Mouse (Mus musculus): ENCODE results near the gene Neurl1b.

Neurl1b gene

GRCm38 (mm10) chr17:26458049-26458448 is 43.4 kb downstream of the Neurl1b start:
- DNase-seq: no peak

- DNase-seq: peak; percentile 88
Observed at GRCm38 (mm10) chr17:26462634-26463170, 48.1 kb downstream of the Neurl1b start.

- DNase-seq: no peak
Observed at GRCm38 (mm10) chr17:26463432-26463831, 48.8 kb downstream of the Neurl1b start.

- DNase-seq: no peak
Observed at GRCm38 (mm10) chr17:26463984-26464383, 49.4 kb downstream of the Neurl1b start.

DNA sequence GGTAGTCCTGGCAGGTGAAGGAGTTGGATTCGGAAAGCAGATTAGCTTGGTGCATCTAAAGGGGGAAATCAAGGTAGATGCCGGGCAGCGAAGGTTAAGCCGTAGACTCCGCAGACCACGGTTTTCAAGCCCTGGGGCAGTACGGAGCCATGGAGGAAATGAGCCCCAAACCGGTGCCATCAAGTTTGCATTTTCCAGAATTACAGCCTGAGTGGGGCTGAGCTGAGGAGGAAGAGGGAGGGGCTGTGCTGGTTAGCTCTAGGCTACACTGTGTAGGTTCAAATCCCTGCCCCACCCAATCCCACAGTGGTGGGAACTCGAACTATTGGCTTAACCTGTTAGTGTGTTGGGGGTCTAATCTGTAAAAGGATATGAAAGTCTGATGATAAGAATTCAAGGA is 49.9 kb downstream of the Neurl1b start:
- DNase-seq: no peak

DNA sequence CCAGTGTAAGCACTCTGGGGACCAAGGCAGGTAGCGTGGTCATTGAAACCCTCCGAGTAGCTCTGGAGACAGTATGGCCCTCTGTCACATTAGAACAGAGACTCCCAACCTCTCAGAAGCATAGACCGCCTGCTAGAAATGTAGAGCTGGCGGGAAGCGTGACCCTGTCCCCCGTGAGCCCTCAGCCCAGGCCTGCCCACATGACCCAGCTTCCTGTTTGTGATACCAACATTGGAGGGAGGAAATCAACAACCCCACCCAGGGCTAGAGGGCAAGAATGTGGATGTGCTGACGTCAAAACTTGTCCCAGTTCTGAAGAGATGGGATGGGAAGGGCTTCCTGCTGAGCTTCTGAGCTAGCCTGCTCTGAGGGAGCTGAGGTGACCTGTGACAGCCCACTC is 50.3 kb downstream of the Neurl1b start:
- no peak for DNase-seq

- peak; percentile 92 for DNase-seq
Observed at GRCm38 (mm10) chr17:26466741-26467150, 52.1 kb downstream of the Neurl1b start.

DNA sequence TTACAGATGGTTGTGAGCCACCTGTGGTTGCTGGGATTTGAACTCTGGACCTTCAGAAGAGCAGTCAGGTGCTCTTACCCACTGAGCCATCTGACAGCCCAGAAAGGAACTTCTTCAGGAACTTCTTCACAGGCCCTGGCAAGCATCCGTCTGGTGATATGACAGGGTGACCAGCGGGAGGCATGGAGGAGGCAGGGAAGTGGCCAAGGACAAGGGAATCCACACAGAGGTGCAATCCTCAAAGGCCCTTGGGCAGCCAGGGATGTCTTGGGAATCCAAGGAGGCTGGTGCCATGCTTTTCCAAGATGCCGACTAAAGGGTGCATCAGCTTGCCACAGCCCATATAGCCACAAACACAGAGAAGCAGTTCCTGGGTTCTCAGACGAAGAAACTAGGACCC is 53.0 kb downstream of the Neurl1b start:
- no peak for DNase-seq

- no peak for DNase-seq
Observed at GRCm38 (mm10) chr17:26468102-26468894, 53.7 kb downstream of the Neurl1b start.

DNA sequence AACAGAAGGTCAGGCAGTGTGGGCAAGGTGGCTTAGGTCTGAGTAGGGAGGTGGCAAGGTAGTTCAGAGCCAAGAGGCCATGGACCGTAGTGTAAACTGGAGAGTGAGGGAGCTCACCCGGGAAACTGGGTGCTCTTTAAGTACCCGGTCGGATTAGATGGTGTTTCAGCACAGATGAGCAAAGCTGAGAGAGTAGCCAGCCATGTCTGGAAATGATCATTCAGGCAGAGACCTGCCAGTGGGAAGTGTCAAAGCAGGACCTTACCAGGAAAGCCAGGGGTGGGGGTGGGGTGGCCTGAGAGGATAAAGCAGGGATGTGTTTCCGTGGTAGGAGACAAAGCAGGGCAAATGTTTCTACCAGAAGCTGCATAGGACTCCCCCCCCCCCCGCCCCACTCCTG is 62.2 kb downstream of the Neurl1b start:
- DNase-seq: no peak

DNA sequence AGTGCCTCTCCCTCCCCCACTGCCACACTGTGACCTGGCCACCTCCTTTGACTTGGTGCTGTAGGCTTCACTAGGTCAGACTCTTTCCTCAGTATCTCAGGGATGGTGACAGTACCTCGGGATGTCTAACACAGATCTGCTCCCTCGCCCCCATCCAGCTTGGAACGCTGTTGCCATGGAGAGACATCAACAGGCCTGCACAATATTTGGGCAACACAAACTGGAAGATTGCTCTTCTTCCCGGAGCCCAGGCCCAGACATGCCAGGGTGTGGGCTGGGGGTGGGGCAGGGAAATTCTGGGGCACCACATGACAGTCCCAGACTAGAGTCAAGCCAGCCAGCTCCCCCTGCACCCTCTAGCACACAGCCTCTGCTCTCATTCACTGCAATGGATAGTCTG is 64.0 kb downstream of the Neurl1b start:
- no peak for DNase-seq

DNA sequence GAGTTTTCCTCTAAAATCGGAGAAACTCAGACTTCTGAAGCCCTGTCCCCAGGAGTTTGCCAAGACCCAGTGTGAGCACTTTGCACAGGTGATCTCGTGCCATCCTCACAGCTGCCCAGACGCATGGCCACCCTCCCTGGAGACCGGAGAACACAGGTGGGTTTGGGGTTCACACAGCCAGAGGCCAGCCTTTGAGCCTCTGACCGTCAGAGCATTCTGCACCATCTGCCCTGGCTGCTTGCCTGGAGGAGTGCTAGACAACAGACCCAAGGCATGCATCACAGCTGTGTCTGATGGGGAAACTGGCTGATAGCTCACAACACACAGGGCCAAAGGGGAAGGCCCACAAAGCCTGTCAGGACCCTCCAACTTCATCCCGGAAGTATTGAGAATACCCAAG is 65.0 kb downstream of the Neurl1b start:
- DNase-seq: no peak

GRCm38 (mm10) chr17:26480956-26481355 is 66.3 kb downstream of the Neurl1b start:
- DNase-seq: no peak

- DNase-seq: no peak
Observed at GRCm38 (mm10) chr17:26484626-26485421, 70.2 kb downstream of the Neurl1b start.

DNA sequence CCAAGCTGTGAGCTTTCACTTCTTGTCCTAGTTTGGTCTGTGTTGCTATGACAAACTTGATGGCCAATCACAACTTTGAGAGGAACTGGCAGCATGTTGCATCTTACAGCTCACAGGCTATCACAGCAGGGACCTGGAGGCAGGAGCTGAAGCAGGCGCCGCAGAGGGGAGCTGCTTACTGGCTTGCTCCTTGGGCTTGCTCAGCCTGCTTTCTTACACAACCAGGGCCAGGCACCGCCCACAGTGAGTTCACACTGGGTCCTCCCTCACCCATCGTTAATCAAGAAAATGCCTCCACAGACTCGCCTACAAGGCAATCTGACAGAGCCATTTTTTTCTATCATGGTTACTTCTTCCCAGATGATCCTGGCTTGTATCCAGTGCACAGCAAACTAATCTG is 72.6 kb downstream of the Neurl1b start:
- no peak for DNase-seq

- DNase-seq: no peak
Observed at GRCm38 (mm10) chr17:26487917-26488316, 73.3 kb downstream of the Neurl1b start.

- no peak for DNase-seq
Observed at GRCm38 (mm10) chr17:26488711-26489403, 74.2 kb downstream of the Neurl1b start.

DNA sequence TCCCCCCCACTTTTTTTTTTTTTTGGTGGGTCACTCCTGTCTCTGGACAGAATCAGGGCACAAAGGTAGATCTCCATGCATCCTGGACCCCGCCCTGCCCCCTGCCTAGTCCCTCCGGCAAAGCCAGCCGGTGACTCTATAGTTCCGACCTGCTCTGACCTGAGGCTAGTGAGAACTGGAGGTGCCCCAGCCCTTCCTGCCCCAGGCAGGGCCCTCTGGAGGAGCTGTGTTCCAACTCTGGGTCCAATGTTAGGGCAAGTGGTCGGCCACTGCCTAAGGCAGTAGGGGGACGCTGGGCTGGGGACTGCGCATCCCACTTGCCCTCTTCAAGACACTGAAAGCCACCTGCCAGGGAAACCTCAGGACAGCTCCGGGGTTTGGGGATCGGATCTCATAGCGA is 75.4 kb downstream of the Neurl1b start:
- no peak for DNase-seq

- no peak for DNase-seq
Observed at GRCm38 (mm10) chr17:26490910-26491309, 76.3 kb downstream of the Neurl1b start.

DNA sequence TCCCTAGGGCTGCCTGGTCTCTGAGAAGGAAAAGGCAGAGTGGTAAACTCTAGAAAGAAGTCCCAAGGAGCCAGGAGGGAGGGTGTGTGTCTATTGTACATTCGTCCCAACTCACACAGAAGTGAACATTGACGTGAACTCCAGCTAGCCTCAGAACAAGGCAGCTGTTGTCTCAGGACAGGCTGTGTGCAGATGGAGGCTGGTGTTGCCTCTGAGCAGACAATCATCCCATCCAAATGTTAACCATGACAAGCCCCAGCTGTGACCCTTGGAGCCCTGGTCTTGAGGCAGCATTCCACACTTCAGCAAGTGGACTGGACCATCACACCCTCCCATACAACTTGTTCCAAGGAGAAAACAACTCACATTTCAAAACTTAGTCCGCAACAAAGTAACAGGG is 77.6 kb downstream of the Neurl1b start:
- DNase-seq: no peak

DNA sequence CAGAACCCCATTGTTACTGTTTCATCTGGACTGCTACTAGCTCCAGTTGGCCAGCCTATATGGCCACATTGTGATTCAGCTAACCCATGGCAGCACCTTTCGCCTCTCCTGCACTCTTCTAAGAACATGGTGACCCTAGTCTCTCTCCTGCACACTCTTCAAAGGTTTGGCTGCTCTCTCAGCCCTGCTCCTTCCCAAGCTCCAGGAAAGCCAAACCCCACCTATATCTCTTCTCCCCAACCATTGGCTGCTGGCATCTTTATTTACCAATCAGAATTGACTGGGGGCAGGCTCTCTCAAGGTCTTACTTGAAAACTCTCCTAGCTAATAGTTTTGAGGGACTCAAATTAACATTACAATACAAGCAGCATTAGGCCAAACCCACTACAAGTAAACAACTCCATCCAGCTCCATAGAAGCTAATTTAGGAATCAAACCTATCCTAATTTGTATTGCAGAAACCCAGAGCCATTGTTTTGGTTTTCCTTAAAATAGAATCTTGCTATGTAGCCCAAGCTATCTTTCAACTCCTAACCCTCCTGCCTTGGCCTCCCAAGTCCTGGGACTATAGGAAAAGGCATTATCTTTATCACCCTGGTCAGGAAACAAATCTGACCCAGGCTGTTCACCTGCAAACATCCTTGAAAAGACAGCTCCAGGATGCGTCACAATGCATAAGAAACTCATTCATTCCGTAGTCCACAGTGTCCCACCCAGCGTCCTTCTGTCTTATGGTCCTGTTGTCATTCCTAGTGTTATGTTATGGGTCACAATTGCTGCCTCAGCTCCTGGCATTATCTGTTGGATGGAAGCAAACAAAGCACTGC is 80.2 kb downstream of the Neurl1b start:
- DNase-seq: no peak
